Mouse (Mus musculus) liver, adult 2 months (tissue): ENCODE measurements at regions not wholly inside any gene's neighbourhood (a gene's known extent, or its start where the extent isn't known, plus 50 kb on each side); places are given as distances from the start of the nearest gene placed in this dataset.

ENCODE experiments used
- CTCF ChIP-seq: fragments of 200-500 bp; IDR thresholded peaks from 2 replicates; pipeline ENCODE4 v1.5.1; 2011; ENCODE audit warnings: low read depth, low read length, control low read depth
- POLR2A ChIP-seq: fragments of 200-500 bp; IDR thresholded peaks from 2 replicates; pipeline ENCODE4 v1.6.1; 2011; ENCODE audit warnings: low read length, control low read depth; ENCODE audit not compliant: insufficient read depth; ENCODE audit errors: extremely low read depth

- TF ChIP-seq CTCF (no peak), POLR2A (no peak)
These were observed 159.8 kb upstream of the Runx1 start for GRCm38 (mm10) chr16:92985768-92986167.
